ENCODE assay signal across 17 mouse cellular contexts in genomic region chr10:110743701-110744100, GRCm38 (mm10).
"Had no signal": no experiment of that assay in that cellular context is flagged by ENCODE, and none has a peak within 500 bp of the region (broad histone marks: within the 10 kb centered on the region; RNA-seq: fewer than 3 reads in every experiment).

No protein-coding gene starts in this region.

- H3K9ac ChIP-seq: intestine, embryonic 15.5 days; kidney, embryonic 15.5 days; limb, embryonic 12.5 days; limb, embryonic 15.5 days; liver, embryonic 14.5 days; liver, postnatal 0 days; neural tube, embryonic 13.5 days had no signal

- H3K27ac ChIP-seq: intestine, embryonic 15.5 days; kidney, embryonic 15.5 days; left cerebral cortex, adult 2 months; limb, embryonic 12.5 days; limb, embryonic 15.5 days; liver, embryonic 14.5 days; neural tube, embryonic 13.5 days had no signal

- DNase-seq: kidney, adult 11 months; kidney, adult 8-10 months; kidney, postnatal 10 days; kidney, postnatal 36 days; layer of hippocampus, postnatal 36 days; liver, postnatal 0 days; lung, postnatal 14 days; midbrain, embryonic 14.5 days; thymus, adult 18-20 months; thymus, postnatal 36 days had no signal

- ATAC-seq: intestine, embryonic 15.5 days; liver, postnatal 0 days had no signal

- H3K9me3 ChIP-seq: intestine, embryonic 15.5 days; kidney, embryonic 15.5 days; limb, embryonic 12.5 days; limb, embryonic 15.5 days; neural tube, embryonic 13.5 days had no signal

- H3K27me3 ChIP-seq: intestine, embryonic 15.5 days; kidney, embryonic 15.5 days; limb, embryonic 12.5 days; limb, embryonic 15.5 days; neural tube, embryonic 13.5 days had no signal

- H3K4me3 ChIP-seq: intestine, embryonic 15.5 days; left cerebral cortex, adult 2 months; limb, embryonic 12.5 days had no signal

- H3K36me3 ChIP-seq: intestine, embryonic 15.5 days; neural tube, embryonic 13.5 days had no signal

- H3K4me2 ChIP-seq: limb, embryonic 15.5 days had no signal
